ENCODE assay signal across 15 mouse cellular contexts in genomic region chr13:12126099-12126498, GRCm38 (mm10). TPM values are rescaled to one million over a fixed set of nuclear protein-coding genes. Genes with fewer than 3 reads are reported as not detected.
"Had no signal": no experiment of that assay in that cellular context is flagged by ENCODE, and none has a peak within 500 bp of the region (broad histone marks: within the 10 kb centered on the region; RNA-seq: fewer than 3 reads in every experiment).

No protein-coding gene starts in this region.

- H3K9ac ChIP-seq: limb, embryonic 13.5 days; liver, embryonic 15.5 days; lung, embryonic 14.5 days; neural tube, embryonic 15.5 days had no signal

- H3K4me3 ChIP-seq: limb, embryonic 13.5 days; liver, embryonic 15.5 days; midbrain, embryonic 10.5 days; myocyte; neural tube, embryonic 15.5 days had no signal

- H3K27ac ChIP-seq: limb, embryonic 13.5 days; liver, embryonic 15.5 days; midbrain, embryonic 10.5 days; neural tube, embryonic 15.5 days had no signal

- H3K9me3 ChIP-seq: limb, embryonic 13.5 days; liver, embryonic 15.5 days; midbrain, embryonic 10.5 days; neural tube, embryonic 15.5 days had no signal

- DNase-seq: kidney, postnatal 25 days; left cerebral cortex, postnatal 4 days; lung, embryonic 14.5 days; lung, postnatal 10 days; lung, postnatal 4 days; midbrain, embryonic 14.5 days; right cerebral cortex, adult 18-20 months; right cerebral cortex, postnatal 25 days; thymus, postnatal 36 days had no signal

- H3K27me3 ChIP-seq: limb, embryonic 13.5 days; liver, embryonic 15.5 days; neural tube, embryonic 15.5 days had no signal

- H3K4me1 ChIP-seq: limb, embryonic 13.5 days; neural tube, embryonic 15.5 days had no signal

- H3K4me2 ChIP-seq: limb, embryonic 13.5 days; liver, embryonic 15.5 days; lung, embryonic 14.5 days; neural tube, embryonic 15.5 days had no signal

- H3K36me3 ChIP-seq: limb, embryonic 13.5 days; liver, embryonic 15.5 days; midbrain, embryonic 10.5 days; neural tube, embryonic 15.5 days had no signal

RNA-seq across cellular contexts. Expression of gene Ryr2, which starts 19.4 kb away (rescaled TPM):
- polyA plus RNA-seq: liver, adult 2 months; myocyte had no signal
